Mouse (Mus musculus) heart, postnatal 14 days (tissue): ENCODE measurements around the gene 4933425L06Rik. TPM values are rescaled to one million over a fixed set of nuclear protein-coding genes. Genes with fewer than 3 reads are reported as not detected.

Source experiments
- DNase-seq, 2 experiments: peaks; one replicate each; pipeline ENCODE4 v3.0.0; 2021 to 2022
- intact Hi-C: fragments of 180-260 bp; cut with DNase I; formaldehyde crosslinking; loops from one replicate; pipeline ENCODE4 v1.15.1; 2025
- long read RNA-seq, 2 experiments: library from polyadenylated mRNA; stranded (forward); transcript quantifications; one replicate each; pipeline ENCODE4 v2.0.0; 2021
- total RNA-seq, 2 experiments: library from RNA; stranded (reverse); gene quantifications; 2 replicates each; pipeline ENCODE4 v1.2.3; 2021

The 4933425L06Rik gene
- not detected for total RNA-seq
- long read RNA-seq, experiment 1 = 0 reads
- long read RNA-seq, experiment 2 = 0 reads

DNA sequence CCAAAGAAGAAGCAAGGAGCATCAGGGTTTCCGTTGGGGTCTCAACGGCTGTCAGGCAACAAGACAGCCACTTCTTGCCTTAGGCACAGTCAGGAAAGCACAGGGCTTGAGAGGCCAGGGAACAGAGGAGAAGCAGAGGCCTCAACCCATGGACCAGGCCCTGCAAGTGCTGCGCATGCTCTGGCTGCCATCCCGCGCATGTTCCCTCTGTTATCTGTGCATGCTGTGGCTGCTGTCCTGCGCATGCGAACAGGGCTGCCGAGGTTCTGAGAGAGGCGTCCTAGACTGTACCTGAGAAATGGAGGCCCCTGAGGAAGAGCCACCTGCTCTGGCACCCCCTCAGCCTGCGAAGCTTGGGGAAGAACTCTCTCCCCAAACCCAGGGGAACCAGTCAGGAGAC is at the start of gene 4933425L06Rik:
4933425L06Rik (plus strand) TSS at position 261 of the 400 bp plus-strand sequence.
- DNase-seq = no peak
- intact Hi-C loops = no loop called here

DNA sequence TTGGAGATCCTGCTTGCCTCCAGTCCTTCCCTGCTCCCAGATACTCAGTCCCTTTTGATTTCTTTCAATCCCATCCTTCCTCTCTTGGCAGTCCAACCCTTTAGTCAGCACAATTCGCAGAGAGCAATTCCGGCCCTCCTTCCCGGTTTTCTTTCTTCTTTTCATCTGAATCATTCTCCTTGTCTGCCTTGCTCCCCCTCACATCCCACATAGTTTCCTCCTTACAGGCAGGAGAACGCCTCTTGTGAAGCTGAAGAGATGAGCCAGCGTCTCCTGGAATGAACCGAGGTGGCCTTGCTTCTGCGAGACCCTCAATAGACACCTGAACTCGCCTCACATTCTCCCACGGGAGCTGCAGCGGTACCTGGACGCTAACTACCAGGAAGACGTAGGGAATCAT is 44.1 kb upstream of the 4933425L06Rik start:
- DNase-seq = no peak
- intact Hi-C loops = loop anchor here (5.0 kb wide), 1 partner anchor 76 kb away; no protein-coding TSS in a partner anchor

DNA sequence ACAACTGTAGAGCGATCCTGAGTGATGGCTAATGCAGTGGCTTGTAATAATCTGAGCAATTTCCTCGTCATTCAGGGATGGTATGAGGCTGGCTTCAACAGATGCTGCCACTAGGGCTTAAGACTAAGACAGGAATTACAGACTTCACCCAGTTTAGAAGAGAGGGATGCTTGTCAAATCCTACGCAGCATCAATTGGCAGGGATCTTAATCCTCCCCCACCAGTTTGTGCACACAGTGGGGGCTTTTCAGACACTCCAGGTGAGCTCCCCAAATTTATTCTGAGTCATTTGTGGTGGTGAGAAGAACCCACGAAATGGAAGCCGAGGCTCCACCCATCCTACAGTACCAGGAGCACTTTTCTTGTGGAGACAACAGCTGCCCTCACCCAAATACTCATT is 43.6 kb upstream of the 4933425L06Rik start:
- intact Hi-C loops = loop anchor here (5.0 kb wide), 1 partner anchor 76 kb away; no protein-coding TSS in a partner anchor

DNA sequence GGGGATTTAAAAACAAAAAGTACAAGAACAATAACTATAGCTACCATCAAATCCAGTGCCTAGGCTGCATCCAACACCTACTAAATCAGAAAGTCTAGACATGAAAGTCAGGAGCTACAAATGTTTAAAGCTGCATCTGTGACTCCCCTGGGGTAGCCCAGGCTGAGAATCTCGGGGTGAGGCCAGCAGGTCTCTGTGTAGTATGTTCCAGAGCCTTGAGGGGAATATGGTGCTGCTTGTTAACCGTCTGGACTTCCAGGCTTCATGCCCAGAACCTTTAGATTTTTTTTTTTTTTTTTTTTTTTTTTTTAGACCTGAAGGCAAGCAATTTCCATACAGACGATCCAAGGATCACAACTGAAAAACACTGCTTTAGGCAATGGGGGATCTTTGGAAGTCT is 38.0 kb upstream of the 4933425L06Rik start:
- intact Hi-C loops = no loop called here
- no peak for DNase-seq

More for the DNA sequence above, 43.6 kb upstream of the 4933425L06Rik start:
- no peak for DNase-seq

DNA sequence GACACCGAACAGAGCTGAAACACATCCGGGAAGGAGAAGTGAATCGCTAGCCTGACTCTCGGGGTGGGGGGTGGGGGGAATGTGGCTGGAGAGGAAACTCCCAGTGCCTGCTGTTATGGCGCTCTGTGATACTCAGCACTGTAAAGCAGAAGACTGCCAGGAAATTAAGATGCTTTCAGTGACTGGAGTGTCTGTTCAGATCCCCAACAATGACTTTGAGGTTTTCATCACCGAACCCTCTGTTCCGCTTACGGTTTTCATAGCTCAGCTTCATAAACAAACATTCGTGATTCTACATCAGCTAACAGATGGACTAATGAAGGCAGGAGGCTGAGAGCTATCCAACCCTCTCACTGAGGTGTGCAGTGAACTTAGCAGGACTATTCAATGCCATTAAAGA is 34.5 kb upstream of the 4933425L06Rik start:
- no peak for DNase-seq
- intact Hi-C loops = loop anchor here (5.0 kb wide), 1 partner anchor 45 kb away; no protein-coding TSS in a partner anchor

DNA sequence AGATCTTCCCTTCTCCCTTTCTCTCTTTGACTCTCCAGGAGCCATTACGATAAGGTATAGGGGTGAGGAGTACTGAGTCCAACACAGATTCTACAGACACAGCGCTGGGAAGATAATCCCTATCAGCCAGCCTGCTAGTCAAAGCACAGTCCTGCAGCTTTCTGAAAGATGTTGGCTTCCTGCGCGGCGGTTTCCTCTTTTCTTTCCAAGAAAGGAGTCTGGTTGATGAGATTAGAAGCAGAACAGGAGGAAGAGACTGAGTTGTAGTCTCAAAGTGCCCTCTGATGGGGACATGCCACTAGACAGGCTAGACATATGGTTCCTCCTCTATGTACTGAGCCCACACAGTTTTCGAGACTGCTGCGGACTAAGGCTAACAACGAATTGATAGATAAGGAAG is 33.3 kb upstream of the 4933425L06Rik start:
- DNase-seq = peak; percentile 7 to 20
- intact Hi-C loops = loop anchor here (5.0 kb wide), 1 partner anchor 46 kb away; no protein-coding TSS in a partner anchor

DNA sequence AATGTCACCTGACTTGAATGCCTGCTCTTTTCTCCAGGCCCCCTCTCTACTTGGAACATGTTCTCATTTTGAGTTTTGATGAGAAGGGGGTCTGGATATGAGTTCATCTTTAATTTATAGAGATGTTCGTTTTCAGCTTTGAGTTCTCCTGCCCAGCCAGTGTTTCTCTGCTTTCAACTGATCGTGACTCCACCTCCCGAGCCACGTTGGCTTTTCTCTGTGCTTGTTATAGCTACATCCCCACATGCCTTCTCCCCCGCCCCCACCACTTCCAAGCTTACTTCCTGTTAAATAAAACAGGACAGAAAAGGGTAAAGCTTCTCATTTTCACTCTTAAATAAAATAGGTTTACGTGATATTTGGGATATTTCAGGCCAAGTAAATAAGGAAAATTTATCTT is 30.5 kb upstream of the 4933425L06Rik start:
- intact Hi-C loops = loop anchor here (5.0 kb wide), 2 partner anchors 171 to 234 kb away; partner anchors contain the start of gene Cwc27
- no peak for DNase-seq

DNA sequence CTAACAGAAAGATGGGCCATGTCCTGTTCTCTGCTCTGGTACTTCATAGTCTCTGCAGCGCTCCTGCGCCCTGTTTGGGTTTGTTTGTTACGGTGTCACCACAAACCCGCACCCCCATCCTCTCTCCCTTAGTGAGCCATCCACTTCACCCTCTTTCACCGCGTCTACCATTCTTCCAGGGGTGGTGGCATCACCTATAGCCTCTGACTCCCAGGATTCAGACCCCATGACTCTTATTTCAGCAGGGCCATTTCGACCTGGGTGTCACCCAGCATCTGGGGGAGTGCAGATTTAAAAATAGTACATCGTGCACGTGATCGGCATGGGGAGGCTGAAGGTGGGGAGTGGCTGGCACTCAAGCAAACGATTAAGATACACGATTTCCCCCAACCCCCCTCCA is 28.3 kb upstream of the 4933425L06Rik start:
- intact Hi-C loops = loop anchor here (2.0 to 5.0 kb wide), 3 partner anchors 105 to 236 kb away; partner anchors contain the start of gene Cwc27
- DNase-seq = peak; percentile 6 to 20

DNA sequence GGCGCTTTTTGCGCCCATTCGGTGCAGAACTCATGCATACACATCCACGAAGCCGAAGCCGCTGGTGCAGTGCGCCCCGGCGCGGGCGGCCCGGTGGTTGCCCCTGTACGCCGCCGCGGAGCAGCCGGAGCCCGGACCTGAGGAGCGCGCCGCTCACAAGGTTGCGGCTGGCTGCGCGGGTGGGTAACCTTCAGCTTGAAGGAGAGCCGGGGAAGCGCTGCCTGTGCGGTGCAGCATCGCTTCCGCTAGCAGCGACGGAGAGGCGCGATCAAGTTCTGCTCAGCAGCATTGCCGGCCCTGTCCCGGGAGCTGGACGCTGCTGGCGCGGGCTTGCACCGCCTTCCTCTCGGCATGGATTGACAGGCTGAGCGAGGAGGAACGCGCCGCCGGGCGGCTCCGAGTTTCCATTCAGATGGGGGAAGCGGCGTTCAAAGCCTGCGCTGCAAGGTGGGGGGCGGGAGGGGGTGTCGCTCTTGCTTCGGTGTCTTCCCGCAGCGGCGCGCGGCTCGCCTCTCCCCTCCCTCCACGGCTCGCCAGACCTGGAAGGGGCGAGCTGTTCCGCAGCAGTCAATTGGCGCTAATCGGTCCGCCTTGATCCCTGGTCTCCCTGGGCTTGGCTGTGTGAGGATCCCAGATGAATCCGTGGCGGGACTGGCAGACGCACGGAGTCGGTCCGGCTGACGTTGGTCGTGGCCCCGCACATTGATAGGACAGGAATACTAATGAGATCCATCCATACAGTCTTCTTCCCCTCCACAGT is 27.6 kb upstream of the 4933425L06Rik start, which contains the start of gene Rgs7bp:
Rgs7bp (minus strand) TSS at position 750 of the 760 bp plus-strand sequence.
- peak; percentile 69 to 73 for DNase-seq
- intact Hi-C loops = loop anchor here (5.0 kb wide), 2 partner anchors 168 to 237 kb away; partner anchors contain the start of gene Cwc27

DNA sequence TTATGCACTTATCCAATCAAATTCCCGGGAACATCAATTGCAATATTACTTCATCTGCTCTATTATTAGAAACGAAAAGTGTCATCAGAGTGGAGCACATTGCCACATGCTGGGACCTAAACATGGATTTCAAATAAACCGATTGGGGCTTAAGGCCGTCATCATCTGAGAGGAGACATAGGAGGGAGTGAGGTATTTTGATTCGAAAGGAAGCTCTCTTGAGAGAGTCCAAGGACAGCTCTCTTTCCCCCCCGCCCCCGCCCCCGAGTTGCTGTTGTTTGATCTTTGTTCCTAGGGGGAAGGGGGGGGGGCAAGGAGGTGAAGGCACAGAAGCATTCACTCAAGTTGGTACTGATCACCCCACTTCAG is 27.0 kb upstream of the 4933425L06Rik start:
- intact Hi-C loops = loop anchor here (5.0 kb wide), 2 partner anchors 167 to 238 kb away; partner anchors contain the start of gene Cwc27
- DNase-seq = no peak

DNA sequence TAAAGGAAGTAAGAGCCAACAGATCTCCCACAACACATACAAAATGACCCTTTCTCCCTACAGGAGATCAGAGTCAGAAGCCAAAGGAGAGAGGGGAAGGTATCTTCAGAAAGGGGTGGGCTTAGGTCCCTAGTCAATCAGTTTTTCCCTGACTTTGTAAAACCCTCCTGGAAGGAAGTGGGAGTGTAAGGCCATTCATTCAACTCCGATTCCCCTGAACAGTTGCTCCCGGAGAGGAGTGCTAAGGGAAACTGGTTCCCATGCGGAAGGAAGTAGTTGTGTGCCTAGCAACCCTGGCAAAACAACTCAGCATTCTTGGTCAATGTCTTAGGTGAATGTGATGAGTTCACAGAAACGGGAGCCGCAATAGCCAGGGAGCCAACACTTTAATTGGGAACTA is 26.5 kb upstream of the 4933425L06Rik start:
- intact Hi-C loops = no loop called here
- DNase-seq = peak; percentile 14 to 19

DNA sequence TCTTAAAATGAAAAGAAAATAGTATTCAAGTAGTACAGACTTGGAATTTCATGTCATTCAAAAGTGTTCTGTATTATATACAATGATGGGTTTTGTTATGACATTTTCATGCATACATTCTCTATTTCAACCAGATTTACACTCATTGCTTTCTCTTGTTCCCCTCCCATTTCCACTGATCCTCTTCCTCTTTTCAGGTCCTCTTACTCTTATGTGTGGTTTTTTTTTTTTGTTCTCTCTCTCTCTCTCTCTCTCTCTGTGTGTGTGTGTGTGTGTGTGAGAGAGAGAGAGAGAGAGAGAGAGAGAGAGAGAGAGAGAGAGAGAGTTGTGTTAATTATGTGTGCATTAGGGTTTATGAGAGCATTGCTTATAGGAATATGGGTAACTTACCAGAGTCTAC is 15.8 kb upstream of the 4933425L06Rik start:
- DNase-seq = no peak
- intact Hi-C loops = no loop called here

DNA sequence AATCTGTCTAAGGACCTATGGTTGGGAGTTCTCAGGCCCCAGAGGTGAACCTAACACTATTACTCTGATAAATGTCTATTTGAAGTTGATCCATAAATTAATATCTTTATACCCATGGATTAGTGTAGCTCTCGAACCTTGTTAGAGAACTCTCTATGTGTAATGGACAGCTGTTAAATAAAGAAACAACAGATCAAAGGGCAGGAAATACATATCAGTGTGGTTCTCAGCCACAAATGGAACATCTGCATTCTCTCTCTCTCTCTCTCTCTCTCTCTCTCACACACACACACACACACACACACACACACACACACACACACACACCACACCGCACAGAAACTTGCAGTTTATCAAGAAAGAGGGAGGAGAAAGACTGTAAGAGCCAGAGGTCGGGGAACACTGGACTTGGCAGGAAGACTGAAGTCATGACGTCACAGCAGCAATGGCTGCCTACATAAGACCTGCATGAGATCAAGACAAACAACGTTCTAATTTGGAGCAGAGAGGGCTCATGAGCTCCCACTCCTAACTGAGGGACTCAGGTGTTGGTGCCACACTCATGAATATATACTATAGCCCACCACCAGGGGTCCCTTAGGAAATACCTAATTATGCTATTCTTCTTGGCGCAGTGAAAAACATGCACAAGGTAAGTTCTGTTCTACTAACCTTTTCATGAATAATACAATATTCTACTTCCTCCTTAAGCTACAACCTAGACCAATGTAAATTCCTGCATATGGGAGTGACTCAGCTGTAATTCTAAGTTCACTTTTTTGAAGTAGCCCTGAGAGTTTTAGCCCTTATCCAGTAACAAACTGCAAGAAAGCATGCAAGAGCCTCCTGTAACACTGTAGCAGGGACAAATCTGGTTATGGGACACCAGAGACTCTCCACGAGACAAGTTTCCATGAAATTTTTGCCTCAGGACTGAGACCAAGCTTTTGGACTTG is 14.8 kb upstream of the 4933425L06Rik start:
- DNase-seq = no peak
- intact Hi-C loops = no loop called here

DNA sequence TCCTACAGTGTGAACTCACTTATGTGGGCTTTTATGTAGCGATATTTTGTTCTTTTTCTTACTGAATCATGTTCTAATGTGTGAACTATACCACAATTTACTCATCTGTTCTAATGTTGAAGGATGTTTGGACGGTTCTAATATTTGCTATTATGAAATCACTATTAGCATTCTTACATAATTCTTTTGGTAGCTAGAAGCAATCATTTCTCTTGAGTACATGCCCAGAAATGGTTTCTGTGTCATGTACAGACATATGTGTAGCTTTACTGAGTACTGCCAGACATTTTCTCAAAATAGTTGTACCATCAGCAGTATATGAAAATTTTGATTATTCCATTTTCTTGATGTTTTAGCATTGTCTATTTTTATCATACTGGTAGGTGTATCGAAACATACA is 7.4 kb downstream of the 4933425L06Rik start:
- DNase-seq = no peak
- intact Hi-C loops = no loop called here

DNA sequence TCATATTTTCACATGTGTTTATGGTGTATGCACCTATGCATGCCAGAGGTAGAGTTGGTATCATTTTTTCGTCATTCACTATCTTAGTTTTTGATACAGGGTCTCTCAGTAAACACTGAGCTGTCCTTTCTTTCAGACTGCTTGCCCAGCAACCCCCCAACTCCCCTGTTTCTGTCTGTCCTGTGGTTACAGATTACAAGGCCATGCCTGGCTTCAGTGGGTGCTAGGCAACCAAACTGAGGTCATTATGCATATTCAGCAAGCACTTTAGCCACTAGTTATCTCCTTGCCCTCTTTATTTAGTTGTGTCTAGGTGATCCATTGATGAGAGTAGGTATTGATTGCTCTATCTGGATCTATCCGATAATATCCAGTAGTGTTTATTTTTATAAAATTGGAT is 14.4 kb downstream of the 4933425L06Rik start:
- DNase-seq = no peak
- intact Hi-C loops = no loop called here

DNA sequence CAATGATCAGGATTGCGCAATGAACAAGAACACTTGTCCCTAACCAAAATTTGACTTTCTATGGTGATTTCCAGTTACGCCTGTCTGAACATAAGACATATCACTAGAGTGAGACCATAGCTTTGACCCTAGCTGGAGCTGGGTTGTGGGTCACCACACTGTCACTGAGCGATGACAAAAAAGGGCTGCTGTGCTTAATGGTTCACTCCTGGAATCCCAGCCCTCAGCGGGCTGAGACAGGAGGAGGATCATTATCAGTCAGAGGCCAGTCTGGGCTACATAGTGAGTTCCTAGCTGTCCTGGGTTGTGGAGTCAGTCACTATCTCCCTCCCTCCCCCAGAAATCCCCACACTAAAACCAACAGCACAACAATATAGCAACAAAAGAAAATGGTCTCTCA is 18.8 kb downstream of the 4933425L06Rik start:
- intact Hi-C loops = no loop called here
- no peak for DNase-seq

DNA sequence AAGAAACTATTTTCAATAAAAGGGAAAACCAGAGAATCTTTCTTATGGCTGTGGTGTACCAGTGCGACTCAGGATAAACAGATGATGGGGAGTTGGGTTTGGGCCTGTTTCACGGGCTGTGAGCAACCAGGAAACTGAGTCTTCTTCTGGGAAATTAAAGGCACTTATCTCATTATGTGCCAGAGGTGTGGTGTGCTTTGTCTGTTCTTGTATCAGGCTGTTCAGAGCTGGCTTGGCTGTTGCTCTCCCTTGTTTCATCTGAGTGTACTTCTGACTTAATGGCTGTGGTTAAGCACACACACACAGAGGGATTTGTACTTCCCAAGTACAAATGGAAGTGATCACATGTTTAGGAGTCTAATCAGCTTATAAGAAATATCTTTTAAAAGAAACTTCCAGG is 22.5 kb downstream of the 4933425L06Rik start:
- intact Hi-C loops = no loop called here

DNA sequence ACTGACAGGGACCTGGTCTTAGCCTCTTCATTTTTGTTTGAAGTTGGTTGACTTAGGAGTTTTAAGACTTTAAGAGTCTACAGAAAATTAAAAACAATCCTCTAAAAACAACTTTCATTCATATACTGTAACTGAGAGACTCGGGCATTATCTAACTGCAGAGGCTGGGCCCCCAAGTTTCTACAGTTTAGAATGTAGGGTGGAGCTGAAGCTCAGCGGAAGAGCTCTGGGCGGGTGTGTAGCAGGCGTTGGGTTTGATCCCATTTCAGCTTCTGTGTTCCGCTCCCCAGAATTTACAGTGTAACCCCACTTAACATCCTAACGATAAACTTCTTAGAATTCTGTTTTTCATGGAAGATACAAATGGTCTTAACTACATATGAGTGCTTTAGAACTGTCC is 29.7 kb downstream of the 4933425L06Rik start:
- intact Hi-C loops = no loop called here

More for the DNA sequence above, 22.5 kb downstream of the 4933425L06Rik start:
- no peak for DNase-seq

DNA sequence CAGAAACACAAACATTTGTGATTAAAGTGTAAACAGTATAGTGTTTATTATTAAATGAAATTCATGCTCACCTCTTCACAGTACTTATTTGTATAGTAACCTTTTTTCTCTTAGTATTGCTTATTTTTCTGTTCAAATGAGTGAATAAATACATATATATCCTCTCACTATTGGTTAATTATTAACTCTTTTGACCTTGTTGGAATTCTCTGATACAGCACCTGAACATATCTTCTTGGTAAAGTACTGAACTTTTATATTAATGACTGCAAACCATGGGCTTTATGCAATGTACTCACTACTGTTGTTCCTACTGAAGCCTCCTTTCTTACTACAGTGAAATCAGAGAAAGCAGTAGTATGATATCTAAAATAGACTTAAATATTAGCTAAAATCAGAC is 39.7 kb downstream of the 4933425L06Rik start:
- intact Hi-C loops = no loop called here
- no peak for DNase-seq

More for the DNA sequence above, 29.7 kb downstream of the 4933425L06Rik start:
- DNase-seq = no peak

DNA sequence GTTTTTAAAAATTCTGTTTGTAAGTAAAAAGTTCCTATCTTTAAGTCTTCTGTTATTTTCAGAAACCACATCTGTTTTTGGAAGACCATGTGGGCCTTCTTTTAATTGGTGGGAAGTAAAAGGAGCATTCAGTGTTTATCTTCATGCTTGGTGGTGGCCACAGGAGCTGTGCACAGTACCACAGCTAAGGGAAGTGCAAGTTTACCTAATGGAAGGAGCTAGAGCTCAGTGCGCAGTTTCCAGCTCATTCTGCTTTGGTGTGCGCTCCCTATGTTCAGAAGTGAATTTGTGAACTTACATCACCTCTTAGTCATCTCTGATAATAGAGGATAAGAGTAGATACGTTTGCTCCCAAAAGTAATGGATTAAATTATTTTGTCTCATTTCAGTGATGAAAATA is 40.2 kb downstream of the 4933425L06Rik start:
- no peak for DNase-seq
- intact Hi-C loops = no loop called here

DNA sequence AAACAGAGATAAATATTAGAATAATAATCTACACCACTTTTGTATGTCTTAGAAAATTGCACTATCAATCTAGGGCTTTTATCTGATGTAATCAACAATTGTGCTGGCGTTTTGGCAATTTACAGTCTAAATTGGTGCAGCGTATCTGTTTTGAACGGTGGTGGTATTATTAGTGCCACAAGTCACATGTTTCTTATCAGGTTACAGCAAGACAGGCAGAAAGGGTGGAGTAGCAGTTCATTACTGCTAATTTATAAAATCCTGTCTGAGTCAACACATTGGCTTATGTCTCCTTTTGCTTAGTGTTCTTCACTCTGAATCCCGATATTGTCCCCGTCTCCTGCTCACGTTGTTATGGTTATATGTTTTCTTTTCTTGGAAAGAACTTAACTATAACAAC is 48.2 kb downstream of the 4933425L06Rik start:
- no peak for DNase-seq
- intact Hi-C loops = no loop called here
